Mouse (Mus musculus): ENCODE measurements around the gene Saxo1. TPM values are rescaled to one million over a fixed set of nuclear protein-coding genes. Genes with fewer than 3 reads are reported as not detected.

Saxo1 gene
- polyA plus RNA-seq (2015; fragmentation: Nextera tagmentation; extraction: Ambion mirVana) = 0.19 TPM in 1 of 2 replicates, not detected in the other

GRCm38 (mm10) chr4:86558228-86558627 lies at the start of gene Saxo1:
Gene Saxo1, minus strand, starts transcription at chr4:86558328.
- WGBS = 91% methylated on average over 7 of the region's 7 CpGs
- no peaks in the 10 kb centered on the region for H3K9me3 ChIP-seq (replicated peaks)
- H3K4me3 ChIP-seq (replicated peaks) = no peak within 1 kb of the TSS
- H3K4me2 ChIP-seq = no peak within 1 kb of the TSS
- H3K4me1 ChIP-seq = no peaks in the 10 kb centered on the region
- ATAC-seq (replicated peaks; ENCODE audit: low FRiP score) = no peak
- H3K27ac ChIP-seq = no peak within 1 kb of the TSS
- H3K36me3 ChIP-seq = no peaks in the 10 kb centered on the region
- H3K27me3 ChIP-seq = no peaks in the 10 kb centered on the region
- H3K9ac ChIP-seq = no peak within 1 kb of the TSS

- no peak overlapping the region for H3K27ac ChIP-seq
- no peak overlapping the region for H3K9ac ChIP-seq
- no peaks in the 10 kb centered on the region for H3K27me3 ChIP-seq
- peaks cover 76% of the 10 kb centered on the region for H3K36me3 ChIP-seq
- no peak for ATAC-seq (replicated peaks; ENCODE audit: low FRiP score)
- H3K4me2 ChIP-seq = no peak overlapping the region
- no peak overlapping the region for H3K4me3 ChIP-seq (replicated peaks)
- WGBS = 92% methylated on average over 2 of the region's 2 CpGs
- H3K4me1 ChIP-seq = no peaks in the 10 kb centered on the region
- H3K9me3 ChIP-seq (replicated peaks) = no peaks in the 10 kb centered on the region
Observed at GRCm38 (mm10) chr4:86591304-86591703, 33.2 kb upstream of the Saxo1 start.

DNA sequence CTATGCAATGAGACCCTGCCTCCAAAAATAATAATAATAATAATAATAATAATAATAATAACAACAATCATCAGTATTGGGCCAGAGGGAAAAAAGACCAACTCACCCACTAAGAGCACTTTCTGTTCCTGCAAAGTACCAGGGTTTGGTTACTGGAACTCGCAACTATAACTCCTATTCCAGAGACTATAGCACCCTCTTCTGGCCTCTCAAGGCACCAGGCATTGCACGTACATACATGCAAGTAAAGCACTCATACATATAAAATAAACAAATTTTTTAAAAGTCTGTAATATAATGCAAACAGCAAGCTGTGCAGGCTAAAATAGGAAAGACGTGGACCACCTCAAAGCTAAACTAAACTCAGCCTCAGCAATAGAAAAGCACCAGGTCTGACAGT lies 30.1 kb upstream of the Saxo1 start:
- no peak for ATAC-seq (replicated peaks; ENCODE audit: low FRiP score)
- Histone ChIP-seq H3K27me3 (no peaks in the 10 kb centered on the region), H3K4me2 (no peak overlapping the region), H3K36me3 (peaks cover 84% of the 10 kb centered on the region), H3K9ac (no peak overlapping the region), H3K27ac (no peak overlapping the region), H3K4me1 (no peaks in the 10 kb centered on the region), H3K9me3 (replicated peaks) (no peaks in the 10 kb centered on the region), H3K4me3 (replicated peaks) (no peak overlapping the region)
- 88% methylated on average over 3 of the region's 3 CpGs for WGBS

DNA sequence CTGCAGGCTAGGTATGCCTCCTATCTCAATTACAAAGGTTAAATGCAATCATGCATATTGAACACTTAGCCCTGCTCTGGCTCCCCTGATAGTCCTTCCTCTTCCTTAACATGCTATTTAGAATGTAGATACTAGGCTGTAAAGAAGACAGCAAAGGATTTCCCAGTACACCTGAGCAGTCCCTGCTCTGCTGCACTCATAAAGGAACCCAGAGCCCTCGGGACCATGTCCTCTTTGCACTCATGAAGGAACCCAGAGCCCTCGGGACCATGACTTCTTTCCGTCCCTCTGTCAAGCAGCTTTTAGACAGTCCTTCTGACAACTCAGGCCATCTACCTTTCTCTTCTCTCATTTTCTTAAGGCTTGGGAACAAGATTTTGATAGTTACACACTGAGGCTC lies 22.5 kb upstream of the Saxo1 start:
- H3K4me2 ChIP-seq = no peak overlapping the region
- H3K4me1 ChIP-seq = peaks cover 15% of the 10 kb centered on the region
- WGBS = 81% methylated on average over 3 of the region's 3 CpGs
- H3K9me3 ChIP-seq (replicated peaks) = no peaks in the 10 kb centered on the region
- H3K36me3 ChIP-seq = peaks cover 51% of the 10 kb centered on the region
- H3K9ac ChIP-seq = no peak overlapping the region
- ATAC-seq (replicated peaks; ENCODE audit: low FRiP score) = no peak
- no peaks in the 10 kb centered on the region for H3K27me3 ChIP-seq
- no peak overlapping the region for H3K27ac ChIP-seq
- H3K4me3 ChIP-seq (replicated peaks) = no peak overlapping the region

- no peak overlapping the region for H3K4me3 ChIP-seq (replicated peaks)
- ATAC-seq (replicated peaks; ENCODE audit: low FRiP score) = no peak
Observed at GRCm38 (mm10) chr4:86580056-86580455, 21.9 kb upstream of the Saxo1 start.

DNA sequence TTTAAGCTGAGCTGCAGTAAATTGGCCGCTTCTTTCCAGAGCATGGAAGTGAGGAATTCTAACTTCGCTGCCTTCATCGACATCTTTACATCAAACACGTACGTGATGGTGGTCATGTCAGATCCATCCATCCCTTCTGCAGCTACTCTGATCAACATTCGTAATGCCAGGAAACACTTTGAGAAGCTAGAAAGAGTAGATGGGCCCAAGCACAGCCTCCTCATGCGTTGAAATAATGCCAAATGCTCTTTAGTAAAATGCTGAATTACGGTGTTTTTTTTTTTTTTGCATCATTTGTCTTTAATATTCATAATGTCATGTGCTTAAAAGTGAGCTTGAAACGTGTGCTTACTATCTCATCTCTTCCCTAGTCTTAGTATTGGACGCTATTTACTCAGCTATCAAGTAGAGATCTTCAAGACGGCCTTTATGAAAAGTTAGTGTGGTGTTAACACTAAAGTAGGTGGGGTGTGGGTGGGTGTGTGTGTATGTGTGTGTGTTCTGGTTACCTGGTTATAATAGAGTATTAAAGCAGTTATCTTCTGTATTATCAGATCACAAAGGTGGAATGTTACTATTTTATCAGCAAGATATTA lies 18.6 kb upstream of the Saxo1 start:
- H3K4me2 ChIP-seq = peak overlapping the region; percentile 73
- H3K36me3 ChIP-seq = peaks cover 16% of the 10 kb centered on the region; the same call in 1 of the 2 replicates
- H3K4me3 ChIP-seq (replicated peaks) = peak overlapping the region; percentile 89
- H3K9ac ChIP-seq = peak overlapping the region; percentile 95
- no peaks in the 10 kb centered on the region for H3K9me3 ChIP-seq (replicated peaks)
- WGBS = 10% methylated on average over 11 of the region's 11 CpGs
- H3K4me1 ChIP-seq = peaks cover 15% of the 10 kb centered on the region
- ATAC-seq (replicated peaks; ENCODE audit: low FRiP score) = no peak
- H3K27ac ChIP-seq = 0 out of 2 replicates have a peak overlapping the region, but pooled peaks have one; percentile 99
- 0 out of 2 replicates have a peak, but pooled peaks cover 3% of the 10 kb centered on the region for H3K27me3 ChIP-seq

More at GRCm38 (mm10) chr4:86580056-86580455, 21.9 kb upstream of the Saxo1 start:
- Histone ChIP-seq H3K4me1 (peaks cover 15% of the 10 kb centered on the region), H3K4me2 (no peak overlapping the region), H3K9me3 (replicated peaks) (no peaks in the 10 kb centered on the region), H3K27me3 (no peaks in the 10 kb centered on the region), H3K36me3 (peaks cover 45% of the 10 kb centered on the region), H3K9ac (no peak overlapping the region), H3K27ac (no peak overlapping the region)
- 61% methylated on average over 4 of the region's 4 CpGs for WGBS

DNA sequence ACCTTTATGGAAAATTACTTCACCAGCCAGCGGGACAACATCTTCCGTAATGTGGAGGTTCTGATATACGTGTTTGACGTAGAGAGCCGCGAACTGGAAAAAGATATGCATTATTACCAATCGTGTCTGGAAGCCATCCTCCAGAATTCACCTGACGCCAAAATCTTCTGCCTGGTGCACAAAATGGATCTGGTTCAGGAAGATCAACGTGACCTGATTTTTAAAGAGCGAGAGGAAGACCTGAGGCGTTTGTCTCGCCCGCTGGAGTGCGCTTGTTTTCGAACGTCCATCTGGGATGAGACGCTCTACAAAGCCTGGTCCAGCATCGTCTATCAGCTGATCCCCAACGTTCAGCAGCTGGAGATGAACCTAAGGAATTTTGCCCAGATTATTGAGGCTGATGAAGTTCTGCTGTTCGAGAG lies 18.0 kb upstream of the Saxo1 start:
- Histone ChIP-seq H3K4me2 (peak overlapping the region; percentile 73), H3K9ac (peak overlapping the region; percentile 95), H3K36me3 (peaks cover 15% of the 10 kb centered on the region; the same call in 1 of the 2 replicates), H3K27me3 (0 out of 2 replicates have a peak, but pooled peaks cover 3% of the 10 kb centered on the region), H3K27ac (peak overlapping the region; percentile 99), H3K4me1 (peaks cover 15% of the 10 kb centered on the region), H3K9me3 (replicated peaks) (no peaks in the 10 kb centered on the region), H3K4me3 (replicated peaks) (peak overlapping the region; percentile 89)
- under 1% methylated on average over 20 of the region's 20 CpGs for WGBS
- ATAC-seq (replicated peaks; ENCODE audit: low FRiP score) = no peak

DNA sequence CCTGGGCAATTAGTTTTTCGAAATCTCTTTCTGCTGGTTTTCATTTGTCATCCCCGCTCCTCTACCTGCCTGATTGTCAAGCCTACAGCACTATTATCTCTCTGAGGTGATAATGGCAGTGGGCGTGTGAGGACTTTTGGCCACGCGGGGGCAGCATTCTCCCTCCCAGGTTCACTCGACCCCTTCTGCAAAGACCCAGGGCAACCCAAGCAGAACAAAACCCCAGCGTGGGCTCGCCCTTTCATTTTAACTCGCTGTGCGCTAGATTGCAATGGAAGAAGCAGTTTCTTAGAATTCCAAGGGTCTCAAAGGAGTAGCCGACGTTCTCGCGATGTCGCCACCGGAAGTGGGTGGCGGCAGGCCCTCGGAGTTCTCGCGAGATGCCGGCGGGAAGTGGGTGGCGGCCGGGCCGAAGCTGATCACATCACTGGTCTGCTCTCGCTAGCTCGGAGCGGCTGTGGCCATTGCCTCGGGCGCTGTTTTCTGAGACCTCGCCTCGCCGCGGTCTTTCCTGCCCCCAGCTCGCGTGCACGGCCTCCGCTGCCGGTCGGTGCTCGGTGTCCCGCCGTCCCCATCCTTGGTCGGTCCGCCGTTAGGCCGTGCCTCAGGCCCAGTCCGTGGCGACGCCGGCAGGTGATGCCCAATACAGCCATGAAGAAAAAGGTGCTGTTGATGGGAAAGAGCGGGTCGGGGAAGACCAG lies 17.3 kb upstream of the Saxo1 start, which contains the start of gene Rraga:
Rraga (plus strand) TSS at position 386 of the 701 bp plus-strand sequence.
- peak within 1 kb of the TSS; percentile 99 for H3K27ac ChIP-seq
- no peaks in the 10 kb centered on the region for H3K9me3 ChIP-seq (replicated peaks)
- under 1% methylated on average over 53 of the region's 53 CpGs for WGBS
- peaks cover 9% of the 10 kb centered on the region; the same call in 1 of the 2 replicates for H3K36me3 ChIP-seq
- peak within 1 kb of the TSS; percentile 95 for H3K9ac ChIP-seq
- H3K4me3 ChIP-seq (replicated peaks) = peak within 1 kb of the TSS; percentile 89
- peak within 1 kb of the TSS; percentile 73 for H3K4me2 ChIP-seq
- peaks cover 15% of the 10 kb centered on the region for H3K4me1 ChIP-seq
- H3K27me3 ChIP-seq = 0 out of 2 replicates have a peak, but pooled peaks cover 3% of the 10 kb centered on the region
- ATAC-seq (replicated peaks; ENCODE audit: low FRiP score) = peak; percentile 98

DNA sequence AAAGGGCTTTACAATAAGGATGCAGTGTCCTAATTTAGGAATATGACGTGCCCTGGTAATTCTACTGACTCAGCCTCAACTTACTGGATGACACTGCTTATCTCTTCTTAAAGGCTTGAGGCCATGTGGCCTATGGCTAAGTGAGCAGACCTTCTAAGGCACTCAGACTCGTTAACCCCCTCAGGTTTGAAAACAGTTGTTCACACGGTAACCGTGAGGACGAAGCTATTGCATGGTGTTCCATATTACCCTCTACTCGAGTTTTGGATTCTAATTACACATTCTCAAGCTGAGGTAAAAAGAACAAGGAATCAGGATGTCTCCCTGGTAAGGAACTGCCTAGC lies 16.8 kb upstream of the Saxo1 start:
- Histone ChIP-seq H3K36me3 (peaks cover 4% of the 10 kb centered on the region; the same call in 1 of the 2 replicates), H3K4me2 (peak overlapping the region; percentile 73), H3K27ac (peak overlapping the region; percentile 99), H3K4me1 (peaks cover 15% of the 10 kb centered on the region), H3K9me3 (replicated peaks) (no peaks in the 10 kb centered on the region), H3K27me3 (0 out of 2 replicates have a peak, but pooled peaks cover 3% of the 10 kb centered on the region), H3K4me3 (replicated peaks) (peak overlapping the region; percentile 89), H3K9ac (peak overlapping the region; percentile 95)
- WGBS = 15% methylated on average over 6 of the region's 6 CpGs
- ATAC-seq (replicated peaks; ENCODE audit: low FRiP score) = peak; percentile 55

DNA sequence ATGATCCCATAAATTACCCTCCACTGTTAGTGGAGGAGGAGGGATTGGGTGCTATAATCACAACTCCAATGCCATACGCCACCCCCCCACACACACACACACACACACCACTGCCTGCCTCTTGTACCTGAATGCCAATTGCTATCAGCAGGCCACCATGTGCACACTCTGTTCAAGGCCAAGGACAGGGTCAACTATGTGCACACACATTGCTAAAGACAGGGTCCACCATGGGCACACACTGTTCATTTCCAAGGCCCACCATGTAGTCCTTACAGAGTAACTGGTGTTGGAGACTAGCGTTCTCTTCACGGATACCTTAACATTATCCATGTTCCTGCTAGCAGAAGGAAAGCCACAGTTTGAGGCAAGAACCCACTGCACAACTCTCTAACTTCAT lies 2.9 kb upstream of the Saxo1 start:
- Histone ChIP-seq H3K4me3 (replicated peaks) (no peak overlapping the region), H3K4me1 (no peaks in the 10 kb centered on the region), H3K9ac (no peak overlapping the region), H3K27me3 (no peaks in the 10 kb centered on the region), H3K9me3 (replicated peaks) (no peaks in the 10 kb centered on the region), H3K4me2 (no peak overlapping the region), H3K36me3 (no peaks in the 10 kb centered on the region), H3K27ac (no peak overlapping the region)
- ATAC-seq (replicated peaks; ENCODE audit: low FRiP score) = no peak
- 89% methylated on average over 3 of the region's 3 CpGs for WGBS

- Histone ChIP-seq H3K9me3 (replicated peaks) (no peaks in the 10 kb centered on the region), H3K4me3 (replicated peaks) (no peak overlapping the region), H3K4me1 (no peaks in the 10 kb centered on the region), H3K36me3 (no peaks in the 10 kb centered on the region), H3K27ac (no peak overlapping the region), H3K27me3 (no peaks in the 10 kb centered on the region), H3K9ac (no peak overlapping the region), H3K4me2 (no peak overlapping the region)
- WGBS = 54% methylated on average over 4 of the region's 4 CpGs
- ATAC-seq (replicated peaks; ENCODE audit: low FRiP score) = no peak
Observed at GRCm38 (mm10) chr4:86559006-86559405, 878 bp upstream of the Saxo1 start.

DNA sequence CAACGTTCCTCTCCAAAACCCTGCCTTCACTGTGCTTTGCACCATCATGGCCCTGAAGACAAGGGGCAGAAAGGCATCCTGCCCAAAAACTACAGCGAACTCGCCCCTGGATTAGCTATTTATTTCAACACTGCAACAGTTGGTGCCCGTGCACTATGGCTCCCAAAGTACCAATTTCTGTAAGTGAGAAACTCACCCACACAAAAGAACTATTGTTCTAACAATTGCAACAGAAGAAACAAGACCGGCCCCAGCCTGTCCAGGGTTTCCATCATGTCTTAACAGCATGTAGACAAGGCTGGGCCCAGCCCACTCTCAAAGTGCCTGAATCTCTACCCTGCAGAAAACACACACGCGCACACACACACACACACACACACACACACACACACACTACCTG lies 757 bp downstream of the Saxo1 start:
- no peaks in the 10 kb centered on the region for H3K27me3 ChIP-seq
- no peak overlapping the region for H3K27ac ChIP-seq
- H3K36me3 ChIP-seq = no peaks in the 10 kb centered on the region
- H3K4me3 ChIP-seq (replicated peaks) = no peak overlapping the region
- no peak overlapping the region for H3K4me2 ChIP-seq
- no peaks in the 10 kb centered on the region for H3K4me1 ChIP-seq
- ATAC-seq (replicated peaks; ENCODE audit: low FRiP score) = no peak
- no peak overlapping the region for H3K9ac ChIP-seq
- no peaks in the 10 kb centered on the region for H3K9me3 ChIP-seq (replicated peaks)
- WGBS = 81% methylated on average over 7 of the region's 7 CpGs
